Mouse (Mus musculus) thymus, postnatal 0 days (tissue): Measurements from ENCODE around the gene Cpeb3. TPM values are rescaled to one million over a fixed set of nuclear protein-coding genes. Genes with fewer than 3 reads are reported as not detected.
"Not testable (repeated sequence)": the region's sequence is repeated elsewhere in the genome, so short reads cannot be mapped to it uniquely, and the experiment has no call there.

Source experiments
- DNase-seq: peaks from one replicate; pipeline ENCODE4 v3.0.0-alpha.2; 2015; ENCODE audit warnings: low spot score
- polyA plus RNA-seq: library from polyadenylated mRNA; unstranded; fragments of >200 nt; fragmentation: Nextera tagmentation; extraction: Ambion mirVana; gene quantifications from 2 replicates; pipeline ENCODE4 v1.2.1, GENCODE M21; 2015

Gene Cpeb3
- polyA plus RNA-seq, 1 experiment from 2014 or later = 1.1 TPM

DNA sequence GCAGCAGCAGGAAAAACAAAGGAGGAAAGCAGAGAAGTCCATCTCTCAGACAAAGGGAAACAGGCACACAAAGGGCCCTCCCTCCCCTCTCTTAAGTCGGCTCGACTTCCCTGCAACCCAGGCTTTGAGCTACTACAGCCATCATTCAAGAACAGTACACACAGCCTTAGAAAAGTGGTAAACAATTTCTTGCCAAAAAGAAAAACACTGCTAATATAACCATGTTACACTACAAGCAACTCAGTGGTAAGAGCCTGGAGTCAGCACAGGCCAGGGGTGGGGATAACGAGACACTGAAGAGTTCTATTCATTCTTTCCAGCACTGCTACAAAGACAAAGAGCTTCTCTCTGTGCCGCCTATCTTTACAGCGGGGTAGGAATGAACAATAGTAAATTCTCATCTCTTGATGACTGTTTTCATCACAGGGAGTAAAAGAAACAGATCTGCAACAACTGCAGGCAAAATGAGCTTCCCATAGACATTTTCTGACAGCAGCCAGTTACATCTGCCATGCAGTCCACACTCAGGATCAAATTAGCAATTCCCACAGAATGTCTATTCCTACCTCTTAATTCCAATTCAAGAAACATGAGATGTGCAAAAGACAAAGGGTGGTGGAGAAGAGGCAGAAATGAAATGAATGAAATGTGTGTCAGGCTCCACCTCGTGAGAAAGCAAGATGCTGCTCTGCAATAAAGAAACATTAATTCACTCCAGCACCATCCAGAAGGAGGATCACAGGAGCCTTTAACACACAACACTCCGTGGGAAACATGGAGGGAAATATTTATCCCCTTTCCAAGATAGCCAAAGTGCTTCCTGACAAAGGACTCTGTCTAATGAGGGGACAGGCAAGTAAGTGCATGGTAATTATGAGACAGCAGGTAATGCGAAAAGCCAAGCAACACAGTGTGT lies 118.0 kb downstream of the Cpeb3 start:
- no peak for DNase-seq

DNA sequence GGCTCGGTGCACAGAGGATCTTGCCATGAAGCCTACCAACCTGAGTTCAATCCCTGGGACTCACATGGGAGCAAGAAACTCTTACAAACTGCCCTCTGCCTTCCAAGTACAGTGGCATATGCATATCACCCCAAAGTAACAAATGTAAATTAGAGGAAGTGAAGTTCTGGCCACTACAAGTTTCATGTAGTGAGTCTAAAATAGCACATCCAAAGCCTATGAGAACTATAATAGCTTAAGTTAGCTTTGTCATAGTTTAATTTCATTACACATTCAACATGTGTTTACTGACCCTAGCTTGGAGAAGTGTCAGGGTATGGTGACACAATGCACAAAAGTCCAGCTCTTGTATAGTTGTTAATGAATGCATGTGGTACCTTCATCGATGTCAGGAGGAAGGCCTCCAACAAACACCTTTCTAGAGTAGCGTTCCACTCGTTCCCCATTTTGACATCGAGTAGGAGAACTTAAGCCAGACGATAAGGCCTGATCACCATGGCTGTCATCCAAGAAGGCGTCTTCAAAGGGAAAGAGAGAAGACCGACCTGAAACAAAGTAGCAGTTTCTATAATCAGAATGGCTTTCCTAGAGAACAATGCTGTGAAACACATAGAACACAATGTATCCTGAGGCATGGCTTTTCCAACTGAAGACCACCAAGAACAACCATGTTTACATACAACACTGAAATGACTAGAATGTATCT lies 120.2 kb downstream of the Cpeb3 start:
- no peak for DNase-seq

DNA sequence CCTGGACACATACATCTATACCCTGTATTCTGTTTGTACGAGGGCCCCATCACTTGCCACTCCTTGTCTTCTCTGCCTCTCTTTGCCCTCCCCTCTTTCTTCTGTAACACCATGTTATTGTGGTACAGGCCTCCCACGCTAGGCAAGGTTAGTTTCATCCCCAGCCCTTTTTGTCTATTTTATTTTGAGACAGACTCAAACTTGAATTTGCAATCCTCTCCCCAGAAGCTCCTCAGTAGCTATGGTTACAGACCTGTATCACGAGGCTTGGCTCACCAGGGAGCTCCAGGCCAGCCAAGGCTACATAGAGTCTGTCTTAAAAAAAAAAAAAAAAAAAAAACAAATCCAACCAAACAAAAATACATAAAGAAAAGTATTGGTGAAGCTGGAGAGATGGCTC lies 123.9 kb downstream of the Cpeb3 start:
- no peak for DNase-seq

DNA sequence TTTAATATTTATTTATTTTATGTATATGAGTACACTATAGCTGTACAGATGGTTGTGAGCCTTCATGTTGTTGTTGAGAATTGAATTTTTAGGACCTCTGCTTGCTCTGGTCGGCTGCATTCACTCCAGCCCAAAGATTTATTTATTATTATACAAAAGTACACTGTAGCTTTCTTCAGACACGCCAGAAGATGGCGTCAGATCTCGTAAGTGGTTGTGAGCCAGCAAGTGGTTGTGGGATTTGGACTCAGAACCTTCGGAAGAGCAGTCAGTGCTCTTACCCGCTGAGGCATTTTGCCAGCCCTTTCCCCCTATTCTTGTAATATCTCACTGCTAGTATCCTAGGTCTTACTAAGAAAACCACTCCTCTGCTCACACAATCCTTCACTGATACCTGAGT lies 126.9 kb downstream of the Cpeb3 start:
- DNase-seq = no peak

DNA sequence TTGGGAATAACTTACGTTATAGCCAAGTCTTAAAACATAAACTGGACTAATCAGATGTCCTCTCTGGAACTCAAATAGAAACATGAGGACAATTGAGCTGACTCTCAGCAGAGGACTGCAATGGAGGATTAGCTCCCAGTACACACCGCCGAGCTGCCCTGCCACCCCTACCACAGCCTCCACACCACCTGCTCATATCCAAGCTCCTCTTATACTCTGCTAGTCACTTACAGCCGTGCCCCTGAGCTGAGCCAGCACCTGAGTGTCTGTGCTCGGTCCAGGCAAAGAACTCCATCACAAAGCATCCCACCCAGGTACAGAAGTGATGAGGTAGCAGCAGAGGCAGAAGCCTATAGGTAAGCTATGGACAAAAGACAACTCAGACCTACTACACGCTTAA lies 129.2 kb downstream of the Cpeb3 start:
- no peak for DNase-seq

DNA sequence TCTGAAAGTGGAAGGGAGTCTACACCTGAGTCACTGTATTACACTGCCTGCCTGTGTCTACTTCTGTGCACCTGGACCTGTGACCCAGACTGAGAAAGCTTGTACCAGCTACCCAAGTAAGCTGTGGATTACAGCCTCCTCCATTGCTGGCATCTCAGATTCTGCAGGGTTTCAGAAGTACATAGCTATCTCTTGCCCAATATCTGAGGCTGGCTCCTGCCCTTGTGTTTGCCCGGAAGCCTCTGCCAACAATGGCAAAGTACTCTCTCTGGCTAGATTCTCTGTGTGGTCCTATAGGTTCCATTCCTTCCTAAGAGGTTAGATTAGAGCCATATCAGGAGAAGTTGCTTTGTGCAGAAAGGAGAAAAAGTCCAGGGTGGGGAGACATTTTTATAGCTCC lies 129.8 kb downstream of the Cpeb3 start:
- no peak for DNase-seq

DNA sequence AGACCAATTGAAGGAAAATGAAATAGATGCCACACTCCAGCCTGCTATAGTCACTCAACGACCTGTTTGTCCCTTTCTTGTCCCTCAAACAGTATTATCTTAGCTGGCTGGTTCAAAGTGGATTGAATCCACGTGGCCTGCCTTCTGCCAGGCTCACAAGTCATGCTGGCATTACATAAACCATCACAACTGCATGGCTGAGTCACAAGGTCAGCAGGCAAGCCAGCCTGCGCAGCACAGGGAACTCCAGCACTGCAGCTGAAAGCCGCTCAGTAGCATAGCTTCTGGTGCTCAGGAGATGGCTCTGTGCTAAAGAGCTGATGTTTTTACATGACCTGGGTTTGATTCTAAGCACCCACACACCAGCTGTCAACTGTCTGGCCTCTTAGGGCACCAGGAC lies 130.3 kb downstream of the Cpeb3 start:
- DNase-seq = no peak

DNA sequence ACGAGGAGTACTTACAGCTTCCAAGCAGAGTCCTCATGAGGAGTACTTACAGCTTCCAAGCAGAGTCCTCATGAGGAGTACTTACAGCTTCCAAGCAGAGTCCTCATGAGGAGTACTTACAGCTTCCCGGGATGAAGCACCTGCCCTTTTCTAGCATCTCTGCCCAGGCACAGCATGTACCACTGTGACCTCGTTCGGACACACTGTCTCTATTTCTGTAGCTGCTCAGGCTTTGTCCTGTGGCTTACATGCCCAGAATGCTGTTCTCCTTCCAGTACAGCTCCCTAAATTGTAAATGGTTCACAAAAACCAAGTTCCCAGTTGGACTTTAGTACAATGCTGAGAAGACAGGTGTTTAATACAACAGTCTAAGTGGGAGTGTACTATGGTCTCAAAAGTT lies 131.1 kb downstream of the Cpeb3 start:
- not testable (repeated sequence) for DNase-seq

DNA sequence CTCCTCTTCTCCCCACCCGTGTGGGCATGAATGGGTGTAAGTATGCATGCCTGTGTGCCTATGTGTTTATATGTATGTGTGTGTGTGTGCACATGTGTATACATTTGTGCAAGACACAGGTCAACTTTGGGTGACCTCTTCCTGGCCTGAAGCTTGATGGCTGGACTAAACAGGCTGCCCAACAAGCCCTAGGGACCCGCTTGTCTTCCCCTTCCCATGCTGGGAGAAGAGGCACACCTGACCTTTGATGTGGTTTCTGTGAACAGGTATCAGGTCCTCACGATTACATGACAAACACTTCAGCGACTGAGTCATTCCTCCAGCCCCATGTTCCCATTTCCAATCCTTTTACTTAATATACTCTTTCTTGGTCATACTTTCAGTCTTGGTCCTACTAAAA lies 131.8 kb downstream of the Cpeb3 start:
- no peak for DNase-seq

DNA sequence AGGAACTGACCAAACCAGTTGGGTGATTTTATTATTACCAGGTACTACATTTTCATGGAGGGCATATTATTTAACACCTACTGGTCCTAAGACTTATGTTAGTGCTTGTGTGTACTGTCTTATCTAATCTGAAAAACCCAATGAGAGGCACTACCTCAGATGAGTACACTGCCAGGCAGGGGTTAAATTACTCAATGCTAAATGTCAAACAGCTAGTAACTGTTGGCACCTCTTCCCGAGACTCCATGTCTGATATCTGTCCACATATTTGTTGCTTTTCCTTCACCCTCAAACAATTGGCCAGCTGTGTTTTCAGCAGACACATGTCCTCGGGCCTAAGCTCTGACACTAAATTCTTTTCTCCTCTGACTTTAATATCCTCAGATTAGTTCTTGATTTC lies 132.3 kb downstream of the Cpeb3 start:
- no peak for DNase-seq

DNA sequence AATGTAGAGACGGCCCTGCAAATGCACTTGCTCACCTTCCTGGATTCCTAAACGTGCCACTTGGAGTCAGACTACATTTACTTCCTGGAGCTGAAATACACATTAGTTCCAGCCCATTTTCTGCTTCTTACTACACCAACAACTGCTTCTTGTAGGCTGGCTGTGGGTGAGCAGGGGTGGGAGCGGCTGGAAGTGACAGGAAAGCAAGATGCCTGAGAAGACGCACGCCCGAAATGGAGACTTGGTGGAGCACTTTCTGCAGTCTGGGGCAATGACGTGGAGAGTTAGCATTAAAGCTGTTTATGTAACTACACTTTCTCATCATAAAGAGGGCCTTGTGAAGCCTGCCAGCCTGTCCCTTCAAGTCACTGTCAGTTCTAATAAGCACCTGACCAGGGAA lies 132.7 kb downstream of the Cpeb3 start:
- no peak for DNase-seq

DNA sequence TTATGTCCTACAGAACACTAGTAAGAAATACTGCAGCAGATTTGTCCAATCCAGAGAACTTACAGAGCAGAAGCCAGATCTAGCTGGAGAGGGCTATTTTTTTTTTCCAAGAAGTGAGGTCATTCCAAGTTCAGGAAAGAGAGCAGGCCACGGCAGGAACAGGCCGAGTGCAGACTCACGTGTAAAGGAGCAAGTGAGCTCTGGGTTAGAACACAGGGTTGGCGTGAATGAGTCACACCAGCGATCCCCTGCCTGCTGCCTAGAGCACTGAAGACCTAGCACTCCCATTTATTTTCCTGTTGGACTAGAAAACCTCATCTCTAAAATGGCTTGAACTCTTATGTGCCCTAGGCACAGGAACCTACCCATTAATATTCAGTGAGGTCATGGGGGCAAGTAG lies 133.7 kb downstream of the Cpeb3 start:
- DNase-seq = no peak

DNA sequence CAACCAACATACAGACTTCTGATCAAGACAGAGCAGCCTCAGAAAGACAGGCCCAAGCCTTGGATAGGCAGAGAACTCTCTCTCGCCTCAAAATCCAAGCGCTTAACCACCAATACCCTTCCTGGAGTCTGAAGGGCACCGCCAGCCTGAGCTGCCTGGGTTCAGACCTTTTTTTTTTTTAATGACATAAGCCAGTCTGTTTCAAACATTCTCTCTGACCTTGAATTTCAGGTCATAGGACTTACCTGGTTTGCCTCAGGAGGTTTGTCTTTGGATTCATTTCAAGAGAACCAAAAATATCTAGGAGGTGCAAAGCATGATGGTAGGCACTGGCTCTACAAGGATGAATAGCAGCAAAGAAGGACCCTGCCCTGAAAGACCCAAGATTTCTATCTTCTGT lies 134.1 kb downstream of the Cpeb3 start:
- DNase-seq = no peak

DNA sequence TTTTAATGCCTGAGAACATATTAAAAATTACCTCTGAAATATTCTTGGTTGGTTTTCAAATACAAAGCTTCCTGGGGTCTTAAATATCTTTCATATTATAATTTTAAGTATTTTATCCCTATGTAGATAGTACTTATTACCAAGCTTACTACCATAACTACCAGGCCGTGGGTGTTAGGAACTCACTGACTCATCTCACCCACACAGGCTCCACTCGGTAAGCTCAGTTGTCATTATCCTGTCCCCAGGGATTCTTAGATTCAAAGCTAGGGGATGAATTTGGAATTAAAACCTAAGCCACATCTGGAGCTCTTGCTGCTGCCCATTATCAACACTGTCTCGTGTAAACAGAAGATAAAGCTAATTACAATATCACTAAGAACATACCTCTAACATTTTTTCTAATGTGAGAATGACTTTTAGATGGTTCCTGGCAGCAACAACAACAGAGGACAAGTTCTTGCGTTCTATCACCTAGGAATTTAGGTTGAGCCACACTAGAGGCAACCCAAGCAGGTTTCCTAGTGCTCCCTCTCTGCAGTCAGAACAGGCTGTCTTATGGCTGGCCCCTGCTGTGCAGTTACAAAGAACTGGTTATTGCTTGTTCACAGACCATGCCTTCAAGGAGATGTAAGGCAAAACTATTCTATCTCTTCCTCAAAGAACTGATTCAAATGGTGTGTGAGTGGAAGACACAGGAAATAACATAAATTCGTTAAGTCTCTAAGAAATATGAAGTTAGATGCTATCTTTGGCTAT lies 135.4 kb downstream of the Cpeb3 start:
- no peak for DNase-seq

DNA sequence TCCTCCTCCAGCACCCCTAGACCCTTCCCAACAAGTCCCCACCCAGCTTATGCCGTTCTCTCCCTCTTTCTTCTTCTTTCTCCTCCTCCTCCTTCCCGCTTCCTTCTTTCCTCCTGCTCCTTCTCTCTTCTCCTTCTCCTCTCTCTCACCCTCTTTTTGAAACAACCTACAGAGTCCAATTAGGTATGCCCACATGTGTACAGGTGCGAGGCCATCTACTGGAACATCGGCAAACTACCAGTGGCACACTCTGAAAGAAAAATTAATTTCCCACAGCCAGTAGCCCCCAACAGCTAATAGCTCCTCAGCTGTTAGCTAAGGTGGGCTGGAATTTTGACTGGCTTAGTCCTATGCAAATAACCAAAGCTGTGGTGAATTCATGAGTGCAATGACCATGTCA lies 139.2 kb downstream of the Cpeb3 start:
- DNase-seq = no peak

DNA sequence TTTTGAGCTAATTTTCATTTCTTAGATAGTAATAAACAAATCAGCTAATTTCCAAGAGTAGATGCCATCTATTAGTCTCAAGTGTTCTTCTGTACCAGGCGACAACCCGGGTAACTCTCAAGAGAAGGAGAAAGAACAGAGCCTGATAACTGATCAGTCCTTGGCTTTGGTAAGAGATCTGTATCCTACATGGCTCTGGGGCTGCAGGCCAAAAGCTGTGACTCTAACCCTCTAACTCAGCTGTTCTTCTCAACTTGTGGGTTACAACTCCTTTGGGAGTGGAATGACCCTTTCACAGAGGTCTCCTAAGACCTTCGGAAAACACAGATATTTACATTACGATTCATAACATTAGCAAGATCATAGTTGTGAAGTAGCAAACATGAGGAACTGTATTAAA lies 148.3 kb downstream of the Cpeb3 start:
- no peak for DNase-seq

DNA sequence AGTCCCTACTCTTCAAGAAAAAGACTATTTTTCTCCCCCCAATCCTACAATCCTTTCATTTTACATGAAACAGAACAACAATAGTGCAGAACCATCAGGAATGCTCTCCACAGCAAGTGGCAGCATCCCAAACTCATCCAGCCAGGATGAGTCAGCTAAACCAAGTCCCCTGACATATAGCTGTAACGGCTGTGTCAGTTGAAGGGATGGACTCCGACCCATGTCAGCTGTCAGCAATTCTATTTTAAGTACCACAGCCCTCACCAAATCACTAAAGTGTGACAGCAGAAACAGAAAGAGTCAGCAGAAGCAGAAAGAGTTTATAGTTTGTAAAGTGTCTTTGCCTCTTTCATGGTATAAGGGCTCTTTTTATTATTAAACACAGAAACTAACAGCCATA lies 148.8 kb downstream of the Cpeb3 start:
- DNase-seq = no peak

DNA sequence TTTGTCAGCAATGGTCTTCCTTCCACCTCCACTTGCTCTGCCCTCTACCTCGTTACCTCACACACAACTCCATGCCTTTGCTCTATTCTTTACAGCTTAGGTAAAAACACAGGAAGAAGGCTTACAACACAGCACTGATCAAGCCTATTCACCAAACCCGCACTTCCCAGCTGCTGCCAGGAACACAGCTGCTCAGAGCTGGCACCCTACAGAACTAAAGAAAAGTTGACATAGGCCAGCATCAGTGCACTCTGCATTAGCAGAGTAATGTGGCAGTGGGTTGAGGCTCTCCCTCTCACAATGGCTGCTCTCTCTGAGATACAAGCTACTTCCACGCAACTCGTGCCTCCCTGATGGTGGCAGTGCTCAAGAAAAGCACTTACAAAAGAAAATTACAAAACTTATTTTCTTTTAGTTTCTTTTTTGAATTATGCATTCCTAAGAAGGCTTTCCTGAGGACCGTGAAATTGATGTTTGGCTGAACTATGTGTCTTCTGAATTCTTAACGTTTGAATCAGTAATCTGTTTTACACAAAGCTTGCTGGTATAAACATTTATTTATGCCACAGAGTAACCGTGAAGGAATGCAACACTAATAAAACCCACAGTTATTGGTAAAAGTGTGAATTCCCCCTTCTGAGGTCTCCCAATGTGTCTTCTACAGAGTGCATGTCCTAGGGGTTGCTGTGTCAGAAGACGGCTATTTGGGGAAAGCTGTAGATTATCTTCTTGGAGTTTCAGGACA lies 151.1 kb downstream of the Cpeb3 start:
- no peak for DNase-seq

DNA sequence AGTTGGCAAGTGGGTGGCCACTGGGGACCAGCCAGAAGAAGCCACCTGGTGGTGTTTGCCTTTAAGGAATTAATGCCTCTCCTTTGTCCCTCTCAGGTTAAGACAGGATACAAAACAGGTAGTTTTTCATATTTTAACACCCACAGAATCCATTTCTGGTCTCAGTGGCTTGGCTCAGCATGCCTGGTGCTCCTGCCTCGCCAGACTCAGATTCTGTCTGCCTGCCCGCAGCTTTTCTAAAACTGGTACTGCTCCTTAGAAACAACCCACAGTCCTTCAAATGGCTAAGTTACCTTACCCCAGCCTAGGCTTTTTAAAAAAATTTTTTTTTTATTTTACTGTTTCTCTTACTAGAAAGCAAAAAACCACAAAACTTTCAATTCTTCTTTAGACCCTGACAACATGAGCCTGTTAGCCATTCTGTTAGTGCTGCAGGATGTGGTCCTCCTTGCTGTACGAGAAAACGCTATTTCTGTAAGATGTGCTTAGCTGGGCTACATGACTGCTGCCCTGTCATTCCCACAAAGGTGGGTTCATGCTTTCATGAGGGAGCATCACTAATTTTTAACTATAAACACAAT lies 152.3 kb downstream of the Cpeb3 start:
- DNase-seq = no peak

DNA sequence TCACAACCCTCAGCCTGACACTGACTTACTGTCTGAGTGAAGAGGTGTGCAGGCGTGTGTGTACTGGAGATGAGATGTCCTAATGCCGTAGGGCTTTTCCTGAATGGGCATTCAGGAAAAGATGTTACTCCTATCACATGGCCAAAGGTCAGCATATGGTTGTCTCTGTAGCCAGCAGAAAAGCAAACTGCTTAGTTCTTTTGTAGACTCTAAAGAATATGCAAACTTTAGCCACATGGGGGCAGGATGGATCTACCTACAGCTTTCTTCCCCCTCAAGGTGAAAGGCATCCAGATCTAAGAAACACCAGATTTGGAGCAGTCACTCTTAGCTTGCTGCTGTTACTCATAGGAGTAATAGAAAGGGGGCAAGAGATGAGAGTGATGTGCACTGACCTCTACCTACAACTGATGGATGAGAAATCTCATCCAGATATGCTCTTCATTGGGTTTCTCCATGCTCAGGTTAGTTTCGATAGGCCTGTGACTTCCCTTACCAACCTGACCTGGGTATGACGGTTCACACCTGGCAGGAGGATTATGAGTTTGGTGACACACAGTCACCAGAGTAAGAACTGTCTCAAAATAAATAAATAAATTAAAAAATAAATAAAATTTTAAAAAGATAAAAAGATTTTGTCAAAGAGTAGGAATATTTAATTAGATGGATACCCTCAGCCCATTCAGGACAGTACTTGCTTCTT lies 157.6 kb downstream of the Cpeb3 start:
- peak; percentile 52 for DNase-seq
